Mouse (Mus musculus) limb, embryonic 15.5 days (tissue): Measurements from ENCODE around the gene Nrg4. TPM values are rescaled to one million over a fixed set of nuclear protein-coding genes. Genes with fewer than 3 reads are reported as not detected.
"Not testable (repeated sequence)": the region's sequence is repeated elsewhere in the genome, so short reads cannot be mapped to it uniquely, and the experiment has no call there.

Source experiments
- ATAC-seq: fragments of 200-750 bp; cut with Nextera tagmentation; 2 replicates; pipeline ENCODE4 v1.8.0; 2017; ENCODE audit warnings: low read depth, moderate TSS enrichment; ENCODE audit not compliant: insufficient number of reproducible peaks, low FRiP score, low TSS enrichment
- H3K27ac ChIP-seq: fragments of 300-500 bp; sonication (generic); 2 replicates; pipeline ENCODE4 v1.5.1; 2015; ENCODE audit warnings: moderate library complexity, mild to moderate bottlenecking, inconsistent platforms
- H3K27me3 ChIP-seq: fragments of 300-500 bp; sonication (generic); 2 replicates; pipeline ENCODE4 v1.6.1; 2015; ENCODE audit warnings: inconsistent platforms
- H3K36me3 ChIP-seq: fragments of 300-500 bp; sonication (generic); 2 replicates; pipeline ENCODE4 v1.6.1; 2015; ENCODE audit warnings: inconsistent platforms
- H3K4me1 ChIP-seq: fragments of 300-500 bp; sonication (generic); 2 replicates; pipeline ENCODE4 v1.6.1; 2015; ENCODE audit warnings: inconsistent platforms
- H3K4me2 ChIP-seq: fragments of 300-500 bp; sonication (generic); 2 replicates; pipeline ENCODE4 v1.6.1; 2015; ENCODE audit warnings: mild to moderate bottlenecking, inconsistent platforms
- H3K4me3 ChIP-seq: fragments of 300-500 bp; sonication (generic); 2 replicates; pipeline ENCODE4 v1.5.1; 2015; ENCODE audit warnings: mild to moderate bottlenecking, inconsistent platforms
- H3K9ac ChIP-seq: fragments of 300-500 bp; sonication (generic); 2 replicates; pipeline ENCODE4 v1.6.1; 2015; ENCODE audit warnings: inconsistent platforms
- H3K9me3 ChIP-seq: fragments of 300-500 bp; sonication (generic); 2 replicates; pipeline ENCODE4 v1.6.1; 2016; ENCODE audit warnings: inconsistent platforms
- WGBS: fragments of 180-500 bp; shearing (Covaris S2); methylation state at CpG from one replicate; pipeline ENCODE4 v1.1.7; 2015; 5-methylcytosine and 5-hydroxymethylcytosine counted together
- polyA plus RNA-seq: library from polyadenylated mRNA; unstranded; fragments of >200 nt; fragmentation: Nextera tagmentation; extraction: Ambion mirVana; gene quantifications from 2 replicates; pipeline ENCODE4 v1.2.1, GENCODE M21; 2015

Gene Nrg4
- polyA plus RNA-seq, 1 experiment from 2014 or later, result 2.1 TPM

DNA sequence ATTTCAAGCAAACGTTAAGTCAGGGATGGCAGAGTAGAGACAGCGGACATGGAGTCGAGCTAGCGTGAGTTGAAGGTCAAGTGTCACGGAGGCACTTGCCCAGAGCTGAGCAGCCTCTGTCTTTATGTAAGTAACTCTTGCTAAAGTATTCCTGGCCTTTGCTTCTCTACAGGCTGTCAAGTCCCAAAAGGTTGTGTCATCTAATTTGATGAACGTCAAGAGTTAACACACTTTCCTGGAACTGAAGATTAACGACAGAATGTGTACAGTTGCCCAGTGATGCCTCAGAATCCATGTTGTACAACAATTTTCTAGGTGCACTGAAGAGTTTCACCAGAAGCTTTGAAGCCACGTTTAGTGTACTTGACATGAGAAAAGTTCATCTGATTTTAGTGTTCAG, 80.2 kb downstream of the Nrg4 start:
- H3K9me3 ChIP-seq, result no peaks in the 10 kb centered on the region
- ATAC-seq, result no peak
- no peak overlapping the region for H3K9ac ChIP-seq
- WGBS, result 63% methylated on average over 8 of the region's 8 CpGs
- no peak overlapping the region for H3K27ac ChIP-seq
- no peaks in the 10 kb centered on the region for H3K4me1 ChIP-seq
- H3K36me3 ChIP-seq, result no peaks in the 10 kb centered on the region
- H3K4me3 ChIP-seq, result no peak overlapping the region
- H3K27me3 ChIP-seq, result no peaks in the 10 kb centered on the region
- H3K4me2 ChIP-seq, result no peak overlapping the region

- 90% methylated on average over 1 of the region's 1 CpGs for WGBS
These were observed 81.4 kb downstream of the Nrg4 start for GRCm38 (mm10) chr9:55245057-55245750.

GRCm38 (mm10) chr9:55244079-55244478, 82.6 kb downstream of the Nrg4 start:
- Histone ChIP-seq H3K9ac (no peak overlapping the region), H3K27me3 (no peaks in the 10 kb centered on the region), H3K36me3 (no peaks in the 10 kb centered on the region), H3K4me2 (no peak overlapping the region), H3K27ac (no peak overlapping the region), H3K4me3 (no peak overlapping the region), H3K9me3 (no peaks in the 10 kb centered on the region), H3K4me1 (no peaks in the 10 kb centered on the region)
- no peak for ATAC-seq
- WGBS, result 63% methylated on average over 3 of the region's 3 CpGs

More at GRCm38 (mm10) chr9:55245057-55245750, 81.4 kb downstream of the Nrg4 start:
- not testable (repeated sequence) for H3K4me1 ChIP-seq, H3K4me3 ChIP-seq, H3K4me2 ChIP-seq, H3K27ac ChIP-seq, H3K9me3 ChIP-seq, H3K36me3 ChIP-seq, ATAC-seq, H3K27me3 ChIP-seq, H3K9ac ChIP-seq

DNA sequence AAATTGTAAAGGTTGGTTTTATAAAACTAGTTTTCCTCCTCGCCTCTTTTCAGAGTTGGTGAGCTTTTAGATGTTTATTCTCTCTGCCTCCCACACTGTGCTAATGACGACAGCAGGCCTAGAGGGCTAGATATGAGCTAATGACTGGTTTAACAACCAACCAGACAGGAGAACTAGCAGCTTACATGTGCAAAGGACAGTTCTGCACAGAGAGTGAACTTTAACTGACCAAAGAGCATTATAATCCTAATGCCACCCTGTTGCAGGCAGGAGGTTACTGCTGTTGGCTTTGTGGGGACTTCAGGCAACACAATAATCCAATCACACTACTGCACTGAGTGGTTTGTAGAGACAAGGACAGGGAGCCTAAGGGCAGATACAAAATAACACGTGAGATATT, 83.4 kb downstream of the Nrg4 start:
- no peak overlapping the region for H3K9ac ChIP-seq
- no peaks in the 10 kb centered on the region for H3K9me3 ChIP-seq
- H3K4me1 ChIP-seq, result no peaks in the 10 kb centered on the region
- H3K4me3 ChIP-seq, result no peak overlapping the region
- H3K36me3 ChIP-seq, result no peaks in the 10 kb centered on the region
- no peak overlapping the region for H3K27ac ChIP-seq
- 54% methylated on average over 3 of the region's 3 CpGs for WGBS
- H3K27me3 ChIP-seq, result no peaks in the 10 kb centered on the region
- no peak overlapping the region for H3K4me2 ChIP-seq
- no peak for ATAC-seq

DNA sequence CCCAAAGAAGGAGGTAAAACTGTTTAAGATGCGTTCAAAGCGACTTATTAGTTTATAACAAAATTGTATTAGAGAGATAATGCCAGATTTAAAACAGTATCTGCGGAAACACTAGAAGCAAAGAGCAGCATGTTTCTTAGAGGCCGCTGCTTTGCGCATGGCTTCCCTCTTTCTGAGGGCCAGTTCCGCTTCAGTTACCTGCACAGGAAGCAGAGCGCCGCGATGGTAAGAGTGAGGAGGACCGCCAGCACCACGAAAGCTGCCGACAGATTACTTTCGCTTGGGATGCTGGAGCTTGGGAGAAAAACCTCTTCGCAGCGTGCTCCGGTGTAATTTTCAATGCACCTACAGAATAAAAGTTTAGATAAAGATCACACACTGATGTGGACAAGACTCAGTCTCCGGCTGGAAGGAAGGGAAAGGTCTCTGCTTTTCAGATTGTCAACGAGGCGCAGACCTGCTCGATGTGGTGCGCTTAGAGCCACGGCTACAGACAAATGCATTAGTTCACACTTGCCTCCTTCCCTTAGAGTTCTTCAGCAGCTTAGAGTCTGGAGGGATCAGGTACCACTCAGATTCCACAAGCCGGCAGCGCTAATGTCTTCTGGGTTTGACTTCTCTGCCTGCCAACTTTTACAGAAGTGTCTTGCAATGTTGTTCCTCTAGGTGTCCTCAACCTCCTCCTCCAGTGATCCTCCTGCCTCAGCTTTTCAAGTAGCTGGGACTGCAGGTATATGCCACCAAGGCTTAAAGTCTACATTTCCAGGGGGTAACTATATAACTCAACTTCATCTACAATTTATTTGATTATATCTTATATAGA, 84.6 kb downstream of the Nrg4 start:
- H3K4me1 ChIP-seq, result no peaks in the 10 kb centered on the region
- no peak overlapping the region for H3K27ac ChIP-seq
- H3K9me3 ChIP-seq, result no peaks in the 10 kb centered on the region
- H3K4me3 ChIP-seq, result peak overlapping the region; percentile 11
- H3K36me3 ChIP-seq, result no peaks in the 10 kb centered on the region
- H3K9ac ChIP-seq, result no peak overlapping the region
- H3K4me2 ChIP-seq, result peak overlapping the region; percentile 8
- no peak for ATAC-seq
- no peaks in the 10 kb centered on the region for H3K27me3 ChIP-seq
- WGBS, result 42% methylated on average over 24 of the region's 24 CpGs

GRCm38 (mm10) chr9:55240852-55241251, 85.8 kb downstream of the Nrg4 start:
- 88% methylated on average over 5 of the region's 5 CpGs for WGBS
- H3K36me3 ChIP-seq, result no peaks in the 10 kb centered on the region
- no peaks in the 10 kb centered on the region for H3K27me3 ChIP-seq
- no peak overlapping the region for H3K4me2 ChIP-seq
- H3K9ac ChIP-seq, result no peak overlapping the region
- H3K4me1 ChIP-seq, result no peaks in the 10 kb centered on the region
- H3K4me3 ChIP-seq, result no peak overlapping the region
- H3K27ac ChIP-seq, result no peak overlapping the region
- no peak for ATAC-seq
- H3K9me3 ChIP-seq, result no peaks in the 10 kb centered on the region

- WGBS, result 69% methylated on average over 13 of the region's 13 CpGs
- Histone ChIP-seq H3K9me3 (no peaks in the 10 kb centered on the region), H3K4me1 (no peaks in the 10 kb centered on the region), H3K27me3 (no peaks in the 10 kb centered on the region), H3K4me3 (no peak overlapping the region), H3K27ac (no peak overlapping the region), H3K36me3 (no peaks in the 10 kb centered on the region), H3K4me2 (no peak overlapping the region), H3K9ac (no peak overlapping the region)
- no peak for ATAC-seq
These were observed 90.1 kb downstream of the Nrg4 start for GRCm38 (mm10) chr9:55236235-55237165.

DNA sequence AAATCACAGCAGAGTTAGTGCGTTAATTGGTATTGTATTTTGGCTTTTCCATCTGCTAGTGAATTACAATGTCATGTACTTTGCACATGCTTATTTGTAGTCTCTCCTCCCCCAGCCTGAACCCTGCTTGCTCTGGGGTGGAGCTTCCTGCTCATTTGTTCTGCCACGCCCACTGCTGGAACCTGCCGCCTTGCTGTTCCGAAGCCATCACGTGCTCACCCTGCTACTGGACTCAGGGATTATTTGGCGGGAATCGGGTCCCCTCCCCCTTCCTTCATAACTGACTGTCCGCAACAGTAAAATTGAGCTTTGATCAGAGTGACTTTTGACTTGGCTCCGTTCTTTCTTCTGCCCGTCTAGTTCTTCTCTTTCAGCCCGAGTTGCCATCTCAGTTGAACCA, 93.6 kb downstream of the Nrg4 start:
- H3K4me1 ChIP-seq, H3K4me3 ChIP-seq: not testable (repeated sequence)
- WGBS, result 69% methylated on average over 11 of the region's 11 CpGs

DNA sequence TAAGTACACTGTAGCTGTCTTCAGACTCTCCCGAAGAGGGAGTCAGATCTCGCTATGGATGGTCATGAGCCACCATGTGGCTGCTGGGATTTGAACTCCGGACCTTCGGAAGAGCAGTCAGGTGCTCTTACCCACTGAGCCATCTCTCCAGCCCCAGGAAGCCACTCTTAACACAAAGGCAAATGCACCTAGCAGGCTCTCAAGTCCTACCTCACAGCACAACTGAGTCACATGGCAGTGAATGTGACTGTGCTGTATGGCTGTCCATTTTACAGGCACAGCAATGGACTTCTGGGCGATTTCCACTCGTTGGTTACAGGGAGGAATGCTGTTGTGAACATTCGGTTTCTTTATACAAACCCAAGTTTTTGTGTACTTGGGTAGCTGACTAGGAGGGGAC, 94.1 kb downstream of the Nrg4 start:
- Histone ChIP-seq H3K4me2 (no peak overlapping the region), H3K4me1 (no peaks in the 10 kb centered on the region), H3K9me3 (no peaks in the 10 kb centered on the region), H3K27me3 (no peaks in the 10 kb centered on the region), H3K36me3 (no peaks in the 10 kb centered on the region), H3K4me3 (no peak overlapping the region), H3K9ac (no peak overlapping the region), H3K27ac (no peak overlapping the region)
- WGBS, result 86% methylated on average over 7 of the region's 7 CpGs
- ATAC-seq, result no peak

More for the DNA sequence above, 93.6 kb downstream of the Nrg4 start:
- not testable (repeated sequence) for H3K9ac ChIP-seq, H3K27ac ChIP-seq, H3K36me3 ChIP-seq, ATAC-seq, H3K9me3 ChIP-seq, H3K4me2 ChIP-seq, H3K27me3 ChIP-seq

DNA sequence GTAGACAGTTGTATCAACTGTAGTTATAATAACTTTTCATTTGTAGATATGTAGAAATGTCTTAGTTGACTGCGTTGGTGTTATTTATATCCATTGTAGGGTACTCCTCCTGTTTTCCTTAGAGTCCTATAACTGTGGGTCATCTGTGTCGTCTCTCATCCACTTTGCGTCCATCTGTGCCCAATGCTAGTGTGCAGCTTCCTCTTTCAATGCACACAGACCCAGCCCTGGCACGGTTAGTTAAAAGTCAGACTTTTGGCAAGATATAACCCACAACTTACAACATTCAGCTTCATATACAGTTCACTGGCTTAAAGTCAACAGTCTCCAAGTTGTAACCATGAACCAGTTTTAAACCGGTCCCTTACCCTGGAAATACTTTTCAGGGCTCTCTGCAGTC, 94.5 kb downstream of the Nrg4 start:
- no peaks in the 10 kb centered on the region for H3K27me3 ChIP-seq
- ATAC-seq, result no peak
- no peak overlapping the region for H3K4me2 ChIP-seq
- H3K4me3 ChIP-seq, result no peak overlapping the region
- H3K27ac ChIP-seq, result no peak overlapping the region
- WGBS, result 77% methylated on average over 5 of the region's 5 CpGs
- H3K9ac ChIP-seq, result no peak overlapping the region
- no peaks in the 10 kb centered on the region for H3K9me3 ChIP-seq
- no peaks in the 10 kb centered on the region for H3K4me1 ChIP-seq
- no peaks in the 10 kb centered on the region for H3K36me3 ChIP-seq

- Histone ChIP-seq H3K4me2 (no peak overlapping the region), H3K27me3 (no peaks in the 10 kb centered on the region), H3K9me3 (no peaks in the 10 kb centered on the region), H3K9ac (no peak overlapping the region), H3K36me3 (no peaks in the 10 kb centered on the region), H3K4me3 (no peak overlapping the region), H3K27ac (no peak overlapping the region), H3K4me1 (no peaks in the 10 kb centered on the region)
- no peak for ATAC-seq
- WGBS, result 56% methylated on average over 6 of the region's 6 CpGs
These were observed 95.1 kb downstream of the Nrg4 start for GRCm38 (mm10) chr9:55231544-55231943.
